Mouse (Mus musculus): ENCODE measurements around the gene Zfc3h1. TPM values are rescaled to one million over a fixed set of nuclear protein-coding genes. Genes with fewer than 3 reads are reported as not detected.

Gene Zfc3h1
- polyA plus RNA-seq, 1 experiment from 2014 or later = 22.7 TPM

DNA sequence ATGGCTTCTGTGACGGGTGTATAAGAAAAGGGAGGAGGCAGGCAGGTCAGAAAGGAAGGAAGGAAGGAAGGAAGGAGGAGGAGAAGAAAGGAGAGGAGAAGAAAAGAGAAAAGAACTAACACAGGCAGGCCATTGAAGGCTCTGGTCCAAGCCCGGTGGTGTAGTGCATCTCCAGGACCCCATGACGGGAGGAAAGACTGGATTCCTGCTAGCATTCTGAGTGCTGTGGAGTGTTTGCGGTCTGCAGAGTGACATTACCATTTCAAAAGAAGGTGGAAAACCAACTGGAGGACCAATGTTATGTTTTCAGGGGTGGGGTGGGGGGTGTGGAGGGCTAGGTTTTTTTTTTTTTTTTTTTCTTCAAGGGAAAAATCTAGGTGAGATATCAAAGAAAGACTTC is 37.2 kb downstream of the Zfc3h1 start:
- Histone ChIP-seq H3K9me3 (ENCODE audit: low read depth, low read length) (no peaks in the 10 kb centered on the region), H3K36me3 (ENCODE audit: insufficient read depth) (peaks cover 67% of the 10 kb centered on the region), H3K27ac (ENCODE audit: low read depth) (no peak overlapping the region), H3K27me3 (ENCODE audit: insufficient read depth, low read length) (no peaks in the 10 kb centered on the region), H3K4me3 (ENCODE audit: low read depth, low read length) (no peak overlapping the region), H3K4me1 (ENCODE audit: insufficient read depth) (no peaks in the 10 kb centered on the region), H3K9ac (no peak overlapping the region), H3K4me2 (no peak overlapping the region)
- ATAC-seq (ENCODE audit: insufficient read depth) (no peak), DNase-seq (no peak)
- WGBS = 72% methylated on average over 4 of the region's 4 CpGs
- no peak for TF ChIP-seq CTCF (IDR thresholded peaks at IDR 0.05; ENCODE audit: low read depth)

GRCm38 (mm10) chr10:115425351-115425750 is 40.6 kb downstream of the Zfc3h1 start:
- H3K36me3 ChIP-seq (ENCODE audit: insufficient read depth) = peaks cover 73% of the 10 kb centered on the region
- 71% methylated on average over 2 of the region's 2 CpGs for WGBS

DNA sequence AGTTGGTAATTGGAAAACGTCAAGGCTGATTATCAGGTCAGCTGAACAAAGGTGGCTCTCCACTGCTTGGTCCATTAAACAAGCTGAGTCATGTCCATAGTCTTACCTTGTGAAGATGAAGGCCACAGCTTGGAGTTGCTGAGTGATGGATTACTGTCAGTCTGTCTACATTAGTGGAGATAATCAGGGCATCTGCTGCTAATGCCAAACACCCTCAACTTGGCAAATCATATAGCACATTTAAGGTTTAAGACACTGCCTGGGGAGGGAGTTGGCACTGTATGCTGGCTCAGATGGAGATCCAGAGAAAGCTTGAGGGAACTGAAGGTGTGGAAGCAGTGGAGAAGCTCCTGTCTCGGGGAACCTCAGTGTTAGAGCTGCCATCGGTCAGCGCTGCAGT is 52.5 kb downstream of the Zfc3h1 start:
- H3K27ac ChIP-seq (ENCODE audit: low read depth) = no peak overlapping the region
- no peak for ATAC-seq (ENCODE audit: insufficient read depth)
- H3K4me3 ChIP-seq (ENCODE audit: low read depth, low read length) = no peak overlapping the region
- H3K9me3 ChIP-seq (ENCODE audit: low read depth, low read length) = no peaks in the 10 kb centered on the region
- no peaks in the 10 kb centered on the region for H3K27me3 ChIP-seq (ENCODE audit: insufficient read depth, low read length)
- no peak for DNase-seq
- H3K36me3 ChIP-seq (ENCODE audit: insufficient read depth) = peaks cover 26% of the 10 kb centered on the region
- TF ChIP-seq CTCF (IDR thresholded peaks at IDR 0.05; ENCODE audit: low read depth) = no peak
- 72% methylated on average over 4 of the region's 4 CpGs for WGBS
- no peak overlapping the region for H3K9ac ChIP-seq
- no peaks in the 10 kb centered on the region for H3K4me1 ChIP-seq (ENCODE audit: insufficient read depth)
- H3K4me2 ChIP-seq = no peak overlapping the region

More at GRCm38 (mm10) chr10:115425351-115425750, 40.6 kb downstream of the Zfc3h1 start:
- ATAC-seq (ENCODE audit: insufficient read depth) (no peak), DNase-seq (no peak)
- Histone ChIP-seq H3K4me2 (no peak overlapping the region), H3K9ac (no peak overlapping the region), H3K27ac (ENCODE audit: low read depth) (no peak overlapping the region), H3K4me1 (ENCODE audit: insufficient read depth) (no peaks in the 10 kb centered on the region), H3K27me3 (ENCODE audit: insufficient read depth, low read length) (no peaks in the 10 kb centered on the region), H3K9me3 (ENCODE audit: low read depth, low read length) (no peaks in the 10 kb centered on the region), H3K4me3 (ENCODE audit: low read depth, low read length) (no peak overlapping the region)
- no peak for TF ChIP-seq CTCF (IDR thresholded peaks at IDR 0.05; ENCODE audit: low read depth)

GRCm38 (mm10) chr10:115448614-115449013 is 63.9 kb downstream of the Zfc3h1 start:
- whole genome bisulfite sequencing = 90% methylated on average over 13 of the region's 13 CpGs
- TF ChIP-seq CTCF (IDR thresholded peaks at IDR 0.05; ENCODE audit: low read depth) = no peak
- H3K36me3 ChIP-seq (ENCODE audit: insufficient read depth) = no peaks in the 10 kb centered on the region
- no peak overlapping the region for H3K4me2 ChIP-seq
- H3K9me3 ChIP-seq (ENCODE audit: low read depth, low read length) = no peaks in the 10 kb centered on the region
- ATAC-seq (ENCODE audit: insufficient read depth) = no peak
- H3K4me1 ChIP-seq (ENCODE audit: insufficient read depth) = no peaks in the 10 kb centered on the region
- no peak overlapping the region for H3K9ac ChIP-seq
- no peaks in the 10 kb centered on the region for H3K27me3 ChIP-seq (ENCODE audit: insufficient read depth, low read length)
- H3K4me3 ChIP-seq (ENCODE audit: low read depth, low read length) = no peak overlapping the region
- no peak overlapping the region for H3K27ac ChIP-seq (ENCODE audit: low read depth)
- no peak for DNase-seq

GRCm38 (mm10) chr10:115457368-115458021 is 72.7 kb downstream of the Zfc3h1 start:
- peaks cover 3% of the 10 kb centered on the region; the same call in 1 of the 2 replicates for H3K4me1 ChIP-seq (ENCODE audit: insufficient read depth)
- no peaks in the 10 kb centered on the region for H3K36me3 ChIP-seq (ENCODE audit: insufficient read depth)
- no peak overlapping the region for H3K27ac ChIP-seq (ENCODE audit: low read depth)
- 53% methylated on average over 6 of the region's 6 CpGs for WGBS
- no peak for TF ChIP-seq CTCF (IDR thresholded peaks at IDR 0.05; ENCODE audit: low read depth)
- H3K4me3 ChIP-seq (ENCODE audit: low read depth, low read length) = no peak overlapping the region
- ATAC-seq (ENCODE audit: insufficient read depth) (no peak), DNase-seq (no peak)
- H3K4me2 ChIP-seq = no peak overlapping the region
- no peaks in the 10 kb centered on the region for H3K27me3 ChIP-seq (ENCODE audit: insufficient read depth, low read length)
- no peak overlapping the region for H3K9ac ChIP-seq
- no peaks in the 10 kb centered on the region for H3K9me3 ChIP-seq (ENCODE audit: low read depth, low read length)

GRCm38 (mm10) chr10:115462646-115463045 is 77.9 kb downstream of the Zfc3h1 start:
- no peak overlapping the region for H3K4me3 ChIP-seq (ENCODE audit: low read depth, low read length)
- TF ChIP-seq CTCF (IDR thresholded peaks at IDR 0.05; ENCODE audit: low read depth) = no peak
- WGBS = 25% methylated on average over 5 of the region's 5 CpGs
- no peak overlapping the region for H3K27ac ChIP-seq (ENCODE audit: low read depth)
- peak; percentile 61 for DNase-seq
- no peak overlapping the region for H3K4me2 ChIP-seq
- no peaks in the 10 kb centered on the region for H3K9me3 ChIP-seq (ENCODE audit: low read depth, low read length)
- ATAC-seq (ENCODE audit: insufficient read depth) = no peak
- no peaks in the 10 kb centered on the region for H3K4me1 ChIP-seq (ENCODE audit: insufficient read depth)
- no peak overlapping the region for H3K9ac ChIP-seq
- no peaks in the 10 kb centered on the region for H3K27me3 ChIP-seq (ENCODE audit: insufficient read depth, low read length)
- no peaks in the 10 kb centered on the region for H3K36me3 ChIP-seq (ENCODE audit: insufficient read depth)

DNA sequence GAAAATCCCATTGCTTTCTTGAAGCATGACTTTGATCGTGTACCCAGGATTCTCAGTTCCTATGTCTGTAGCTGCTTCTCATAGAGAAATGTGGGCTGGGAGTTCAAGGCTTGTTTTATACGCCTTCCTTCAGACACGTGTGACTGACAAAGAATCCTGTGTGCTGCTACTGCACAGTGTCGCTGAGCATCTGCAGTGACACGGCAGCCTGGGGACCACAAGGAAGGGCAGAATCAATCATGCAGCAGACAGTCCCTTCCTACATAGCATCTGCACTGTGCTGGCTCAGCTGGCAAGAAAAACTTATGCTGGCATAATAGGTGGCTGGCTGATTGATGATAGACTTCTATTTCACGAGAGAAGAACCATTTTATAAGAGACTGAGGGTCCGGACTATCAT is 80.3 kb downstream of the Zfc3h1 start:
- Histone ChIP-seq H3K27ac (ENCODE audit: low read depth) (no peak overlapping the region), H3K9ac (no peak overlapping the region), H3K36me3 (ENCODE audit: insufficient read depth) (no peaks in the 10 kb centered on the region), H3K4me2 (no peak overlapping the region), H3K4me3 (ENCODE audit: low read depth, low read length) (no peak overlapping the region), H3K9me3 (ENCODE audit: low read depth, low read length) (no peaks in the 10 kb centered on the region), H3K4me1 (ENCODE audit: insufficient read depth) (no peaks in the 10 kb centered on the region), H3K27me3 (ENCODE audit: insufficient read depth, low read length) (no peaks in the 10 kb centered on the region)
- TF ChIP-seq CTCF (IDR thresholded peaks at IDR 0.05; ENCODE audit: low read depth) = no peak
- WGBS = 56% methylated on average over 7 of the region's 7 CpGs
- DNase-seq = no peak
- ATAC-seq (ENCODE audit: insufficient read depth) = no peak
